Mouse (Mus musculus) hindbrain, embryonic 14.5 days (tissue): ENCODE measurements around the gene Tmem174. TPM values are rescaled to one million over a fixed set of nuclear protein-coding genes. Genes with fewer than 3 reads are reported as not detected.

Source experiments
- ATAC-seq: fragments of 200-750 bp; cut with Nextera tagmentation; 2 replicates; pipeline ENCODE4 v1.8.0; 2017; ENCODE audit warnings: moderate number of reproducible peaks, mild to moderate bottlenecking, moderate TSS enrichment, moderate library complexity; ENCODE audit not compliant: low FRiP score
- DNase-seq: peaks from one replicate; pipeline ENCODE4 v3.0.0-alpha.2; 2015; ENCODE audit warnings: low spot score
- H3K27ac ChIP-seq: fragments of 300-500 bp; sonication (generic); 2 replicates; pipeline ENCODE4 v1.5.1; 2014; ENCODE audit warnings: mild to moderate bottlenecking, moderate library complexity
- H3K27me3 ChIP-seq: fragments of 300-500 bp; sonication (generic); 2 replicates; pipeline ENCODE4 v1.6.1; 2014; ENCODE audit warnings: mild to moderate bottlenecking, low read length, mixed read lengths; ENCODE audit not compliant: control insufficient read depth, insufficient read depth
- H3K36me3 ChIP-seq: fragments of 300-500 bp; sonication (generic); replicated peaks from 2 replicates; pipeline ENCODE4 v1.6.1; 2014; ENCODE audit not compliant: control insufficient read depth, insufficient read depth
- H3K4me1 ChIP-seq: fragments of 300-500 bp; sonication (generic); replicated peaks from 2 replicates; pipeline ENCODE4 v1.6.1; 2014; ENCODE audit warnings: antibody characterized with exemption, low read length, mixed read lengths; ENCODE audit not compliant: control insufficient read depth, insufficient read depth
- H3K4me2 ChIP-seq: fragments of 300-500 bp; sonication (generic); replicated peaks from 2 replicates; pipeline ENCODE4 v1.6.1; 2014; ENCODE audit warnings: mild to moderate bottlenecking, moderate library complexity
- H3K4me3 ChIP-seq: fragments of 300-500 bp; sonication (generic); replicated peaks from 2 replicates; pipeline ENCODE4 v1.5.1; 2014; ENCODE audit warnings: mild to moderate bottlenecking, low read length
- H3K9ac ChIP-seq: fragments of 300-500 bp; sonication (generic); 2 replicates; pipeline ENCODE4 v1.6.1; 2014
- H3K9me3 ChIP-seq: fragments of 300-500 bp; sonication (generic); 2 replicates; pipeline ENCODE4 v1.6.1; 2016; ENCODE audit warnings: low read length; ENCODE audit not compliant: control insufficient read depth
- WGBS: fragments of 180-500 bp; shearing (Covaris S2); extraction: QIAGEN DNeasy Blood & Tissue Kit; methylation state at CpG from one replicate; pipeline ENCODE4 v1.1.7; 2014; 5-methylcytosine and 5-hydroxymethylcytosine counted together
- polyA plus RNA-seq: library from polyadenylated mRNA; unstranded; fragments of >200 nt; fragmentation: Nextera tagmentation; extraction: Ambion mirVana; gene quantifications from 2 replicates; pipeline ENCODE4 v1.2.1, GENCODE M21; 2014

The Tmem174 gene
- polyA plus RNA-seq, 1 experiment from 2014 or later = not detected

- Histone ChIP-seq H3K9me3 (no peaks in the 10 kb centered on the region), H3K36me3 (no peaks in the 10 kb centered on the region), H3K4me1 (peaks cover 8% of the 10 kb centered on the region), H3K4me3 (peak overlapping the region; percentile 39), H3K9ac (peak overlapping the region; percentile 16; the same call in 1 of the 2 replicates), H3K27ac (no peak overlapping the region), H3K27me3 (peaks cover 57% of the 10 kb centered on the region), H3K4me2 (peak overlapping the region; percentile 68)
- DNase-seq (peak; percentile 85), ATAC-seq (peak; percentile 79)
- 2% methylated on average over 35 of the region's 35 CpGs for WGBS
Observed at GRCm38 (mm10) chr13:98588951-98589501, 48.2 kb downstream of the Tmem174 start.

GRCm38 (mm10) chr13:98588480-98588879 is 48.7 kb downstream of the Tmem174 start:
- no peak for ATAC-seq
- Histone ChIP-seq H3K27me3 (peaks cover 57% of the 10 kb centered on the region), H3K36me3 (no peaks in the 10 kb centered on the region), H3K4me2 (peak overlapping the region; percentile 68), H3K4me3 (peak overlapping the region; percentile 39), H3K27ac (no peak overlapping the region), H3K9me3 (no peaks in the 10 kb centered on the region), H3K4me1 (peaks cover 8% of the 10 kb centered on the region), H3K9ac (peak overlapping the region; percentile 16; the same call in 1 of the 2 replicates)
- 3% methylated on average over 12 of the region's 12 CpGs for WGBS
- DNase-seq = no peak

- no peaks in the 10 kb centered on the region for H3K36me3 ChIP-seq
- H3K9me3 ChIP-seq = no peaks in the 10 kb centered on the region
- DNase-seq (peak; percentile 46), ATAC-seq (peak; percentile 26; the same call in 1 of the 2 replicates)
- no peak overlapping the region for H3K27ac ChIP-seq
- peak overlapping the region; percentile 20 for H3K4me2 ChIP-seq
- H3K4me3 ChIP-seq = no peak overlapping the region
- H3K27me3 ChIP-seq = peaks cover 63% of the 10 kb centered on the region
- 4% methylated on average over 14 of the region's 14 CpGs for WGBS
- peaks cover 8% of the 10 kb centered on the region for H3K4me1 ChIP-seq
- H3K9ac ChIP-seq = no peak overlapping the region
Observed at GRCm38 (mm10) chr13:98587639-98588038, 49.6 kb downstream of the Tmem174 start.

- 27% methylated on average over 17 of the region's 17 CpGs for WGBS
- DNase-seq (no peak), ATAC-seq (no peak)
- H3K27ac ChIP-seq = no peak overlapping the region
- H3K9ac ChIP-seq = no peak overlapping the region
- no peaks in the 10 kb centered on the region for H3K9me3 ChIP-seq
- no peak overlapping the region for H3K4me3 ChIP-seq
- H3K4me1 ChIP-seq = peaks cover 8% of the 10 kb centered on the region
- H3K27me3 ChIP-seq = peaks cover 63% of the 10 kb centered on the region
- peak overlapping the region; percentile 20; the same call in 1 of the 2 replicates for H3K4me2 ChIP-seq
- H3K36me3 ChIP-seq = no peaks in the 10 kb centered on the region
Observed at GRCm38 (mm10) chr13:98586817-98587575, 50.2 kb downstream of the Tmem174 start.

Other genes with a start within 250 kb of the Tmem174 start
- 1.2 and 1.3 TPM in 2 replicates for gene Gm10320, start 145.4 kb downstream of the Tmem174 start, polyA plus RNA-seq
- gene Tmem171, start 57.4 kb upstream of the Tmem174 start, polyA plus RNA-seq = not detected in 2 replicates
- gene Fcho2, start 178.0 kb upstream of the Tmem174 start, polyA plus RNA-seq = 22.2 and 23.5 TPM in 2 replicates